Mouse (Mus musculus) regulatory T cell (primary cell): ENCODE results near the gene Gm21095.
"Not testable (repeated sequence)": the region's sequence is repeated elsewhere in the genome, so short reads cannot be mapped to it uniquely, and the experiment has no call there.

Source experiments
- in situ Hi-C: fragments of 300-600 bp; cut with MboI, MseI; formaldehyde crosslinking; loops from one replicate; pipeline ENCODE4 v1.15.1; 2025; ENCODE audit warnings: high pct_unique_total_duplicates

Gm21095 gene

DNA sequence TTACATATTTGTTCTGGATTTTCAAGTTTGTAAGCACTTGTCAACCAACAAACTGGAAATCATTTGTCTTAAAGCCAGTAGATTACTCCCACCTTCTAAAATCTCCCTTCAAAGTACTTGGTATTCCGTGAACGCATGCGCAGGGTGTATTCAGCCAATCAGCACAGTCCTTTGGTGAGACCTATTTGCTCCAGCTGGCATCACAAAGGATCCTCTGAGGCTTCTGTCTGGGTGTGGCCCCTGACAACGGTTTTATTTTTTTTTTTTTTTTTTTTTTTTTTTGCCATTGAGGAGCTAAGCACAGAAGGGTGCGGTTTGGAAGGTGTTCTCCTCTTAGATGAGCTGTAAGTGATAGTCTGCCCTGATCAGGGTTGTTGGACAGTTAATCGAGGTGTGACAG, at the start of gene Gm21095:
TSS of gene Gm21095 (plus strand) at position 301 of the 400 bp plus-strand sequence.
- in situ Hi-C loops: not testable (repeated sequence)
